Mouse (Mus musculus) kidney, adult 11 months (tissue): Measurements from ENCODE around the gene Cyp4f13.

ENCODE experiments used
- DNase-seq: peaks from one replicate; pipeline ENCODE4 v3.0.0; 2022

Cyp4f13 gene

GRCm38 (mm10) chr17:32904414-32904813 lies 42.8 kb downstream of the Cyp4f13 start:
- no peak for DNase-seq

DNA sequence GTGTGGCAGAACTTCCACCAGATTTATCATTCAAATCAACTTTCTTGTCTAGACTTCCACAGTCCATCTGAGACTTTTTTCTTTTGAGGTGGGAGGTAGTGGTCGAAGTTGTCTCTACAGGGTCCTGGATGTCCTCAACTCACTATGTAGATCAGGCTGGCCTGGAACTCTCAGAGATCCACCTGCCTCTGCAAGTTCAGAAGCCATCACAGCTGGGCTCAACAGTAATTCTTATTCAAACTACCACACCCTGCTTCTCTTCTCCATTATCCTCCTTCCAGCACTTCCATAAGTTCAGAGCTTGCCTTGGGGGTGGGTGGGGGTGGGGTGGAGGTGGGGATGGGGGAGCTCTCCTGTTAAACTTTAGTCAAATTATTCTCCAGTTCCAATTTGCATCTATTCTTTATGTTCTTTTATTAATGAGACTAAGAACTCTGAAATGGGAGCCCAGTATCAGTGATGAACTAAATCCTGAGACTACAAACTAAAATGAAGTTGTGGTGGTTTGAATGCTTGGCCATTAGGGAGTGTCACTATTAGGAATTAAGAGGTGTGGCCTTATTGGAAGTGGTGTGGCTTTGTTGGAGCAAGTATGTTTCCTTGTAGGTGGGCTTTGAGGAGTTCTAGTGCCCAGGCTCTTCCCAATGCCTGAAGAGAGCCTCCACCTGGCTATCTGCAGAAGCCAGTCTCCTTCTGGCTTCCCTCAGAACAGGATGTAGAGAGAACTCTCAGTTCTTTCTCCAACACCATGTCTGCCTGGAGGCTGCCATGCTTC lies 45.3 kb downstream of the Cyp4f13 start:
- no peak for DNase-seq

- DNase-seq, result no peak
Observed at GRCm38 (mm10) chr17:32895421-32895820, 51.8 kb downstream of the Cyp4f13 start.

DNA sequence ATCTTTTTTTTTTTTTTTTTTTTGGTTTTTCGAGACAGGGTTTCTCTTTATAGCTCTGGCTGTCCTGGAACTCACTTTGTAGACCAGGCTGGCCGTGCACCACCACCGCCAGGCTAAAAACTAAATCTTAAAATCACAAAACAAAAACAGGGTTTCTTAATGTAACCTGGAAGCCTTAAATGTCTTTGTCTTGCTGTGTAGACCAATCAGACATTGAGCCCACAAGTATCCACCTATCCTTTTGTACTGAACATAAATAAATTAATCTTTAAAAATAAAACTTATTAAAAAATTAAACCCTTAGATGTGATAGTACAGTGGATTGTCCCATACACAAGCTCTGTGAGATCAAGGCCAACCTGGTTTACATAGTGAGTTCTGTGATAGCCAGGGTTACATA lies 53.3 kb downstream of the Cyp4f13 start:
- no peak for DNase-seq

DNA sequence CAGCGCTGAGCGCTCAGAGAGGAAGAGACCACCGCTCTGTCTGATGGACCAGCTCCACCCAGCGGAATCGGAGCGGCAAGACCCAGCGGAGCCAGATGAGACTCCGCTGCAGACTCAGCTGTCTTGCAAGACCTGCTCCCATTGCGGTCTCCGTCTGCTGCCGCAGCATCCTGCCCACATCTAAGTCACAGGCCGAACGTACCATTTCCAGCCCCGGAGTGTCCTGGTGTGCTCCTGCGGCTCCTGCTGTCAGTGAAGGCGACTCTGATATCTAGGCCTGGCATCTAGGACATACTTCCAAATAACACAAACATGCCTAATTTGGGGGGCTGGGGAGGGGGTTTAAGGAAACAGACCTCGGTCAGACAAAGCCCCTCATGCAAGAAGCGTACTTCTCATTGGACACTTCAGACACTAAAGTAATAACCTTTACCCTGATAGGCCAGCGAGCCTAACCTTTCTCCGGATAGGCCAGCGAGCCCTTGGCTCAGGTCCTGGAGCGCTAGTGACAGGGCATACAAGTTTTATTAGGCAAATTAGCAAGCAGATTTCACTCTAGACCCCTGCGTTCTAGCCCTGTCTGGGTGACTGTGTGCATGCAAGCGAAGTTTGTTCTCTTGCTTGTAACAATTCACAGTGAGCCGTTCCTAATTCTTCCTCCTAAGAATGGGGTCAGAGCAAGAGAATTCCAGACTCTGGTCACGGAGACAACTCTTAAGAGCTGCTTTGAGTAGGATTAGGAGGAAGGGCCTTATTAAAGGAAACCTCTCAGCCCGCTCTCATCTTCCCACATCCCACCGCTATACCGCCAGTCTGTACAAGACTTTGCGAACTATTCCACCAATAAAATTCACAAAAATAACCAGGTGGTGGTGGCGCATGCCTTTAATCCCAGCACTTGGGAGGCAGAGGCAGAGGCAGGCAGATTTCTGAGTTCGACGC lies 55.7 kb downstream of the Cyp4f13 start, which contains the start of gene Zfp870:
TSS of gene Zfp870 (minus strand) at position 404 of the 942 bp plus-strand sequence.
- DNase-seq, result peak; percentile 93

- DNase-seq, result no peak
Observed at GRCm38 (mm10) chr17:32890852-32891238, 56.4 kb downstream of the Cyp4f13 start.

GRCm38 (mm10) chr17:32889611-32890010 lies 57.6 kb downstream of the Cyp4f13 start:
- DNase-seq, result no peak

DNA sequence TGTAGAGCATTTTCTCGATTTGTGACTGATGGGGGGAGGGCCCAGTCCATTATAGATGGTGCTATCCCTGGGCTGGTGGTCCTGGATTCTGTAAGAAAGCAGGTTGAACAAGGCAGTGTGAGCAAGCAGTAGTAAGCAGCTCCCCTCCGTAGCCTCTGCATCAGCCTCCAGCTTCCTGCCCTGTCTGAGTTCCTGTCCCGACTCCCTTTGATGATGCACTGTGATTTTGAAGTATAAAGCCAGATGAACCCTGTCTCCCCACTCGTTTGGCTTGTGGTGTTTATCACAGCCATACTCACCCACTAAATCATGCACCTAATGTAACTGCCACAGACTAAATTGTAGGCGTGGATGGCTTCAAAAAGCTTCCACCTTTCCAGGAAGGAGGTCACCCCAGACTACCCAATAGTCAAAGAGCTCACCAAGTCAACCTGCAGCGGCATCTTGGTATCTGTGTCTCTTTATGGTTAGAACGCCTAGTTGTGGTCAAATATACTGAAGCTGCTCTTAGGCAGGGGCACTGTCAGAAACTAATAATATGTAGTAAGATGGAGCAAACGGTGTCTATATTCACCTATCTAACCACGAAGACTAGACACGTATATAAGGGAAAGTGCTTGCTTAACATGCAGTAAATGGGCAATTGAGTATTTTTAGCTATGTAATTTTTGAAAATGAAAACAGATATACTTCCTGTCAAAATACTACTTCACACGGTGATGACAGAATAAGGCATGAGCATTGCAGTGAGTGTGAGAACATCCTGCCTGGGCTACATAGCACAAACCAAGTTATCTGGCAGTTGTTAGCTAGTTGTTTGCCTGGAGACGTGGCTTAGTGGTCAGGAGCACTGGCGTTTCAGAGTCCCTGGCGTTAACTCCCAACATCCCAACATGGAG lies 66.6 kb downstream of the Cyp4f13 start:
- no peak for DNase-seq

DNA sequence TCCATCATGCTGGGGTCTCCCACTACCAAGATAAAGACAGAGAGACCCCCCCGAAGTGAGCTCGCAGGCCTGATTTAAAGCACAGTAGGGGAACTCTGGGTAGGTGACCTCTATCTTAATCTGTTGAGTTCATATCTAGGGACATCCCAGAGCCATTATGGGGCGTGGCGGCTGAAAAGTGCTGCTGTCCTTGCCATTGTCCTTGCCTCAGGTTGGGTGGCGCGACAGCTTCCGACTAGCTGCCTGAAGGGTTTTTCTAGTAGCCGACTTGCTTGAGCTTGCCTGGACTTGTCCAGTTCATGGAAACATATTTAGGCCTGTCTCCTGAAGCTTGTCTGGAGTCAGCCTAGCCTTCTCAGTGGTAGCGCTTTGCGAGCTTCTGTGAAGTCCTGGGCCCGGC lies 68.4 kb downstream of the Cyp4f13 start:
- no peak for DNase-seq

DNA sequence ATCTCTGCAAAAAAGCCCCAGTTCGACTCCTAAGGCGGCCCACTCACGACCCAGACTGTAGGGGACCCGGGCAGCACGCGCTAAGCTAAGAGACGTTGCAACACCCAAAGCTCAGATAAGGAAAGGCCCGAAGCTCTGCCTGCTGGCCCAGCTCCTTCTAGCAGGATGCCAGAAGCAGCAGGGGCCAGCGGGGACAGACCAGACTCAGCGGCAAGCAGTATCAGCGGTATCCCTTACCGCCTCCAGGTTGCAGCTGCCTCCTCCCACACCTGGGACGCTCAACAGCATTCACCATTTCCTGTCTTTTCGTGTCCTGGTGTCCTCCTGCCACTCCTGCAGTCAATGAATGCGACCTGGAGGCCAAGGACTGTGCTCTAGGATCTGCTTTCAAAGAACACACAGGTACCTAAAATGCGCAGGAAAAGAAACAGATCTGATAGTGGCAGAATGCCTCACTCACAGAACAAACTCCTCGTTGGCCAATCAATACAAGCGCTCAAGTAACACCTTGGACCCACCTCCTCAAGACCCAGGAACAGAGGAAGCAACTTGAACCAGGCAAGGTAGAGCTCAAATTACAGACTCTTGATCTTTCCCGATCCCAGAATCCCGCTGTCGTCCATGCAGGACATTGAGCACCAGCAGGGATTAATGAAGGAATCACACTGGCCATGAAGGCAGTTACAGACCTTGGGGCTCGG lies 69.6 kb downstream of the Cyp4f13 start:
- DNase-seq, result no peak
